Comparison of ENCODE assay signal across 13 mouse cellular contexts in the genomic region with DNA sequence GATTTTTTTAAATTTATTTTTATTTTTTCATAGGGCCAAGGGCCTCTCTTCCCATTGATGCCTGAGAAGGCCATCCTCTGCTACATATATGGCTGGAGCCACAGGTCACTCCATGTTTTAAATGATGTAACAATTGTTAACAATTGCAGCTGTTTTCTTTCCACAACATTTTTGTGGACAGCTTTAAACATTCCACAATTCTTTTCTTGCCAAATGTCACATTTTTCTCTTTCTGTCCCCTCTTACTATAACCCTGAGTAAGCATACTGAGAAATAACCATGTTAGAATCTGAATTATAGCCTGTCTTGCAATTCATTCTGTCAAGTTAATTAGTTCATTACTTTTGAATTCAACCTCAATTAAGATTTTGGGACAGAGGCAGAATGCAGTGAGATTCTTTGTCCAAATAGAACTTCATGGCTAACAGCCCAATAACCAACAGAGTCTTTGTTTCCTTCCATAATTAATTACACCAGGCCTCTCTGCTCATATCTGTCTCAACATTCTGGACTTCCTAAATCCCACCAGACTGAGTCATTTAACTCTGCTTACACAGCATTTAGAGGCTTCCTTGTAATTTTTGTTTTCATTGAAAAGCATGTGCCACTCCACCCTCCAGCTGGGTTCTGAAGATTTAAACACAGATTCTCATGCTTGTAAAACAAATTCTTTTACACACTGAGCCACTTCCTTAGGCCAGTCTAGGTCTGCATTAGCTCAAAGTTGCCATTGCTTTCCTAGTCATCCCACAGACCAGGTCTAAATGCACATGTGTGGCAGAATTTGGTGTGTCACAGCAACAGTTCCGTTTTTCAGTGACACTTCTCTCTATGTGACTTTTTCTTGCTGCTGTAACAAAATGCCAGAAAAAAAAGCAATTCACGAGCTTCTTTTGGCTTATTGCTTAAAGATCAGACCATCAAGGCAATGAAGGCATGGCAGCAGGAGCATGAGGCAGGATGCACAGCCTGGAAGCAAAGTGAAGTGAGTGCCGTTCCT. TPM values are rescaled to one million over a fixed set of nuclear protein-coding genes. Genes with fewer than 3 reads are reported as not detected.
DNase-seq lines count a peak whose midpoint lies in the region; ATAC-seq and TF ChIP-seq lines count a peak whose summit lies in the region.
"Had no signal": no experiment of that assay in that cellular context is flagged by ENCODE, and none has a peak within 500 bp of the region (broad histone marks: within the 10 kb centered on the region; RNA-seq: fewer than 3 reads in every experiment).

No protein-coding gene starts in this region.

- H3K9me3 ChIP-seq in hindbrain, postnatal 0 days (ENCODE audit: low read length), result no peaks in the 10 kb centered on the region
- no peaks in the 10 kb centered on the region for H3K9me3 ChIP-seq in hindbrain, embryonic 10.5 days
- H3K9me3 ChIP-seq in midbrain, embryonic 14.5 days (ENCODE audit: control insufficient read depth, low read length), result no peaks in the 10 kb centered on the region
- no peaks in the 10 kb centered on the region for H3K9me3 ChIP-seq in midbrain, embryonic 10.5 days (replicated peaks)
- H3K9me3 ChIP-seq in embryonic facial prominence, embryonic 14.5 days (ENCODE audit: control insufficient read depth, low read length), result no peaks in the 10 kb centered on the region
- H3K9me3 ChIP-seq: megakaryocyte, embryonic 14.5 days; neural tube, embryonic 13.5 days had no signal

- H3K4me2 ChIP-seq in hindbrain, postnatal 0 days (ENCODE audit: low read depth, low read length), result no peak overlapping the region
- no peak overlapping the region for H3K4me2 ChIP-seq in midbrain, embryonic 14.5 days (ENCODE audit: low read length)
- no peak overlapping the region for H3K4me2 ChIP-seq in embryonic facial prominence, embryonic 14.5 days (ENCODE audit: low read depth, low read length)
- H3K4me2 ChIP-seq: neural tube, embryonic 13.5 days had no signal

- no peaks in the 10 kb centered on the region for H3K36me3 ChIP-seq in hindbrain, postnatal 0 days (ENCODE audit: insufficient read depth, low read length)
- H3K36me3 ChIP-seq in hindbrain, embryonic 10.5 days, result no peaks in the 10 kb centered on the region
- no peaks in the 10 kb centered on the region for H3K36me3 ChIP-seq in midbrain, embryonic 14.5 days (ENCODE audit: control insufficient read depth, insufficient read depth, low read length)
- H3K36me3 ChIP-seq in midbrain, embryonic 10.5 days, result no peaks in the 10 kb centered on the region
- no peaks in the 10 kb centered on the region for H3K36me3 ChIP-seq in embryonic facial prominence, embryonic 14.5 days (ENCODE audit: control insufficient read depth, insufficient read depth, low read length)
- H3K36me3 ChIP-seq: neural tube, embryonic 13.5 days had no signal

- WGBS in hindbrain, postnatal 0 days, result 59% methylated on average over 3 of the region's 3 CpGs
- 74% methylated on average over 3 of the region's 3 CpGs for WGBS in hindbrain, embryonic 10.5 days
- 82% methylated on average over 3 of the region's 3 CpGs for WGBS in midbrain, embryonic 14.5 days
- 82% methylated on average over 3 of the region's 3 CpGs for WGBS in midbrain, embryonic 10.5 days
- WGBS in embryonic facial prominence, embryonic 14.5 days, result 70% methylated on average over 3 of the region's 3 CpGs

- H3K9ac ChIP-seq in hindbrain, postnatal 0 days (replicated peaks; ENCODE audit: low read length), result no peak overlapping the region
- H3K9ac ChIP-seq in midbrain, embryonic 14.5 days (replicated peaks; ENCODE audit: low read length), result no peak overlapping the region
- H3K9ac ChIP-seq in embryonic facial prominence, embryonic 14.5 days (ENCODE audit: low read depth, low read length), result no peak overlapping the region
- H3K9ac ChIP-seq: neural tube, embryonic 13.5 days had no signal

- peak; percentile 43; the same call in 1 of the 2 replicates for ATAC-seq in hindbrain, postnatal 0 days
- ATAC-seq in midbrain, embryonic 14.5 days (ENCODE audit: low FRiP score, low TSS enrichment), result no peak
- 0 out of 2 replicates have a peak, but pooled peaks have one; percentile 6 for ATAC-seq in embryonic facial prominence, embryonic 14.5 days (ENCODE audit: low read depth)

- peak; percentile 14 for DNase-seq in hindbrain, postnatal 0 days (ENCODE audit: low spot score)
- DNase-seq in hindbrain, embryonic 10.5 days (ENCODE audit: low spot score), result no peak
- peak; percentile 1 for DNase-seq in midbrain, embryonic 14.5 days
- no peak for DNase-seq in midbrain, embryonic 10.5 days (ENCODE audit: low spot score)
- DNase-seq in embryonic facial prominence, embryonic 14.5 days (ENCODE audit: low spot score), result peak; percentile 52
- DNase-seq in retina, postnatal 1 day, result peak; percentile 76
- DNase-seq in testis, postnatal 14 days (ENCODE audit: low spot score), result no peak
- no peak for DNase-seq in urinary bladder, postnatal 14 days (ENCODE audit: low spot score)
- DNase-seq: gastrocnemius, postnatal 10 days; layer of hippocampus, adult 9-11 months had no signal

- no peaks in the 10 kb centered on the region for H3K27me3 ChIP-seq in hindbrain, postnatal 0 days (ENCODE audit: insufficient read depth, low read length)
- no peaks in the 10 kb centered on the region for H3K27me3 ChIP-seq in hindbrain, embryonic 10.5 days (ENCODE audit: insufficient read depth, poor library complexity, severe bottlenecking)
- no peaks in the 10 kb centered on the region for H3K27me3 ChIP-seq in midbrain, embryonic 14.5 days (ENCODE audit: control insufficient read depth, insufficient read depth, low read length)
- no peaks in the 10 kb centered on the region for H3K27me3 ChIP-seq in midbrain, embryonic 10.5 days (ENCODE audit: low read depth, poor library complexity, severe bottlenecking)
- H3K27me3 ChIP-seq in embryonic facial prominence, embryonic 14.5 days (replicated peaks; ENCODE audit: control insufficient read depth, insufficient read depth, low read length), result no peaks in the 10 kb centered on the region
- H3K27me3 ChIP-seq: megakaryocyte, embryonic 14.5 days; neural tube, embryonic 13.5 days had no signal

- no peak for TF ChIP-seq CTCF in hindbrain, postnatal 0 days (IDR thresholded peaks at IDR 0.05; ENCODE audit: low read depth)

- no peak overlapping the region for H3K27ac ChIP-seq in hindbrain, postnatal 0 days
- H3K27ac ChIP-seq in hindbrain, embryonic 10.5 days, result no peak overlapping the region
- no peak overlapping the region for H3K27ac ChIP-seq in midbrain, embryonic 14.5 days (replicated peaks; ENCODE audit: low read depth, low read length)
- no peak overlapping the region for H3K27ac ChIP-seq in midbrain, embryonic 10.5 days (replicated peaks)
- no peak overlapping the region for H3K27ac ChIP-seq in embryonic facial prominence, embryonic 14.5 days (replicated peaks; ENCODE audit: low read depth, low read length)
- H3K27ac ChIP-seq: neural tube, embryonic 13.5 days had no signal

- no peak overlapping the region for H3K4me3 ChIP-seq in hindbrain, postnatal 0 days (ENCODE audit: low read length)
- H3K4me3 ChIP-seq in hindbrain, embryonic 10.5 days, result no peak overlapping the region
- H3K4me3 ChIP-seq in midbrain, embryonic 14.5 days (replicated peaks; ENCODE audit: low read depth, low read length), result no peak overlapping the region
- no peak overlapping the region for H3K4me3 ChIP-seq in midbrain, embryonic 10.5 days
- H3K4me3 ChIP-seq in embryonic facial prominence, embryonic 14.5 days (ENCODE audit: low read depth, low read length), result no peak overlapping the region
- H3K4me3 ChIP-seq: megakaryocyte, embryonic 14.5 days; neural tube, embryonic 13.5 days had no signal

- H3K4me1 ChIP-seq in hindbrain, postnatal 0 days (ENCODE audit: insufficient read depth, low read length), result no peaks in the 10 kb centered on the region
- no peaks in the 10 kb centered on the region for H3K4me1 ChIP-seq in hindbrain, embryonic 10.5 days (replicated peaks)
- H3K4me1 ChIP-seq in midbrain, embryonic 14.5 days (ENCODE audit: control insufficient read depth, insufficient read depth, low read length), result no peaks in the 10 kb centered on the region
- no peaks in the 10 kb centered on the region for H3K4me1 ChIP-seq in midbrain, embryonic 10.5 days
- H3K4me1 ChIP-seq in embryonic facial prominence, embryonic 14.5 days (ENCODE audit: control insufficient read depth, insufficient read depth, low read length), result no peaks in the 10 kb centered on the region
- H3K4me1 ChIP-seq: neural tube, embryonic 13.5 days had no signal

RNA-seq across cellular contexts. Expression of a gene that starts 18.7 kb away (rescaled TPM):
- total RNA-seq in hindbrain, postnatal 0 days (2014; rRNA removed), result 0.78 TPM in 1 of 2 replicates, not detected in the other
- polyA plus RNA-seq in hindbrain, postnatal 0 days (2015; fragmentation: Nextera tagmentation; extraction: Ambion mirVana), result not detected in 2 replicates
- not detected in 2 replicates for polyA plus RNA-seq in hindbrain, embryonic 10.5 days (2016; fragmentation: Nextera tagmentation; extraction: Ambion mirVana)
- 0.49 TPM in 1 of 2 replicates, not detected in the other for polyA plus RNA-seq in midbrain, embryonic 14.5 days (2014; fragmentation: Nextera tagmentation; extraction: Ambion mirVana)
- not detected in 2 replicates for polyA plus RNA-seq in midbrain, embryonic 10.5 days (2016; fragmentation: Nextera tagmentation; extraction: Ambion mirVana)
- polyA plus RNA-seq in embryonic facial prominence, embryonic 14.5 days (2014; fragmentation: Nextera tagmentation; extraction: Ambion mirVana), result 0.50 TPM in 1 of 2 replicates, not detected in the other
- total RNA-seq: gastrocnemius, postnatal 10 days had no signal
- polyA plus RNA-seq: limb, embryonic 11.5 days; neural tube, embryonic 13.5 days had no signal

Comparison
In these comparisons a context has a peak if more than half of its experiments do, and no peak if none do; other contexts are left out.
1. DNase-seq: peak in hindbrain, postnatal 0 days (single experiment), midbrain, embryonic 14.5 days (single experiment), embryonic facial prominence, embryonic 14.5 days (single experiment) and retina, postnatal 1 day (single experiment); none in hindbrain, embryonic 10.5 days (single experiment), midbrain, embryonic 10.5 days (single experiment), testis, postnatal 14 days (single experiment) and urinary bladder, postnatal 14 days (single experiment).